Mouse (Mus musculus) heart, postnatal 0 days (tissue): Measurements from ENCODE around the gene Ntrk3. TPM values are rescaled to one million over a fixed set of nuclear protein-coding genes. Genes with fewer than 3 reads are reported as not detected.

Source experiments
- ATAC-seq: fragments of 200-750 bp; cut with Nextera tagmentation; 2 replicates; pipeline ENCODE4 v1.8.0; 2017; ENCODE audit warnings: low read depth, moderate number of reproducible peaks, moderate library complexity; ENCODE audit not compliant: insufficient read depth
- DNase-seq: peaks from one replicate; pipeline ENCODE4 v3.0.0-alpha.2; 2016; ENCODE audit warnings: low spot score
- H3K27ac ChIP-seq: fragments of 300-500 bp; sonication (generic); 2 replicates; pipeline ENCODE4 v1.5.1; 2014; ENCODE audit warnings: low read depth, mild to moderate bottlenecking
- H3K27me3 ChIP-seq: fragments of 300-500 bp; sonication (generic); 2 replicates; pipeline ENCODE4 v1.6.1; 2014; ENCODE audit warnings: low read length, mixed read lengths; ENCODE audit not compliant: control insufficient read depth, insufficient read depth
- H3K36me3 ChIP-seq: fragments of 300-500 bp; sonication (generic); replicated peaks from 2 replicates; pipeline ENCODE4 v1.6.1; 2014; ENCODE audit warnings: low read length, mixed read lengths; ENCODE audit not compliant: control insufficient read depth, insufficient read depth
- H3K4me1 ChIP-seq: fragments of 300-500 bp; sonication (generic); 2 replicates; pipeline ENCODE4 v1.6.1; 2014; ENCODE audit warnings: antibody characterized with exemption; ENCODE audit not compliant: control insufficient read depth, insufficient read depth
- H3K4me2 ChIP-seq: fragments of 300-500 bp; sonication (generic); 2 replicates; pipeline ENCODE4 v1.6.1; 2014; ENCODE audit warnings: low read depth, mild to moderate bottlenecking, low read length, moderate library complexity
- H3K4me3 ChIP-seq: fragments of 300-500 bp; sonication (generic); 2 replicates; pipeline ENCODE4 v1.5.1; 2014; ENCODE audit warnings: low read depth, low read length
- H3K9ac ChIP-seq: fragments of 300-500 bp; sonication (generic); replicated peaks from 2 replicates; pipeline ENCODE4 v1.6.1; 2014; ENCODE audit warnings: low read depth, low read length, mixed read lengths
- H3K9me3 ChIP-seq: fragments of 300-500 bp; sonication (generic); replicated peaks from 2 replicates; pipeline ENCODE4 v1.6.1; 2016; ENCODE audit warnings: low read length; ENCODE audit not compliant: control insufficient read depth
- CTCF ChIP-seq: IDR thresholded peaks from 2 replicates; pipeline ENCODE4 v1.5.1; 2016; ENCODE audit warnings: antibody characterized with exemption, control low read depth, low read depth
- EP300 ChIP-seq: IDR thresholded peaks from 2 replicates; pipeline ENCODE4 v1.6.1; 2016; ENCODE audit warnings: antibody characterized with exemption, low read depth
- WGBS: fragments of 180-500 bp; shearing (Covaris S2); extraction: QIAGEN DNeasy Blood & Tissue Kit; methylation state at CpG from one replicate; pipeline ENCODE4 v1.1.7; 2014; 5-methylcytosine and 5-hydroxymethylcytosine counted together
- polyA plus RNA-seq: library from polyadenylated mRNA; unstranded; fragments of >200 nt; fragmentation: Nextera tagmentation; extraction: Ambion mirVana; gene quantifications from 2 replicates; pipeline ENCODE4 v1.2.1, GENCODE M21; 2015
- total RNA-seq: library from RNA; depleted of rRNA; stranded (reverse); fragments of >200 nt; gene quantifications from 2 replicates; pipeline ENCODE4 v1.2.3, GENCODE M21; 2014; ENCODE audit warnings: low replicate concordance

Ntrk3 gene
- total and polyA plus RNA-seq, 2 experiments from 2014 or later, result 1.1 to 4.2 TPM

- H3K4me1 ChIP-seq, result 0 out of 2 replicates have a peak, but pooled peaks cover 7% of the 10 kb centered on the region
- 90% methylated on average over 3 of the region's 3 CpGs for WGBS
- ATAC-seq (no peak), DNase-seq (no peak)
- H3K36me3 ChIP-seq, result no peaks in the 10 kb centered on the region
- 0 out of 2 replicates have a peak, but pooled peaks cover 7% of the 10 kb centered on the region for H3K9me3 ChIP-seq
- no peak overlapping the region for H3K9ac ChIP-seq
- H3K27ac ChIP-seq, result no peak overlapping the region
- TF ChIP-seq CTCF (no peak), EP300 (no peak)
- no peak overlapping the region for H3K4me2 ChIP-seq
- H3K27me3 ChIP-seq, result no peaks in the 10 kb centered on the region
- H3K4me3 ChIP-seq, result no peak overlapping the region
These were observed 347.8 kb downstream of the Ntrk3 start for GRCm38 (mm10) chr7:78390019-78390418.

GRCm38 (mm10) chr7:78388101-78388500, 349.7 kb downstream of the Ntrk3 start:
- Histone ChIP-seq H3K36me3 (no peaks in the 10 kb centered on the region), H3K27ac (no peak overlapping the region), H3K9me3 (no peaks in the 10 kb centered on the region), H3K4me2 (no peak overlapping the region), H3K9ac (no peak overlapping the region), H3K27me3 (no peaks in the 10 kb centered on the region), H3K4me1 (0 out of 2 replicates have a peak, but pooled peaks cover 7% of the 10 kb centered on the region), H3K4me3 (no peak overlapping the region)
- no peak for DNase-seq
- 65% methylated on average over 5 of the region's 5 CpGs for WGBS
- TF ChIP-seq CTCF (no peak), EP300 (no peak)
- ATAC-seq, result no peak

- Histone ChIP-seq H3K4me2 (no peak overlapping the region), H3K4me3 (no peak overlapping the region), H3K27me3 (no peaks in the 10 kb centered on the region), H3K9me3 (no peaks in the 10 kb centered on the region), H3K27ac (peak overlapping the region; percentile 72), H3K9ac (no peak overlapping the region), H3K36me3 (no peaks in the 10 kb centered on the region), H3K4me1 (0 out of 2 replicates have a peak, but pooled peaks cover 7% of the 10 kb centered on the region)
- TF ChIP-seq CTCF, result no peak
- no peak for TF ChIP-seq EP300
- DNase-seq, result peak; percentile 16
- WGBS, result 13% methylated on average over 1 of the region's 1 CpGs
- ATAC-seq, result peak; percentile 63
These were observed 351.8 kb downstream of the Ntrk3 start for GRCm38 (mm10) chr7:78385971-78386370.

GRCm38 (mm10) chr7:78384111-78384510, 353.7 kb downstream of the Ntrk3 start:
- Histone ChIP-seq H3K9me3 (no peaks in the 10 kb centered on the region), H3K36me3 (no peaks in the 10 kb centered on the region), H3K9ac (no peak overlapping the region), H3K27ac (no peak overlapping the region), H3K4me2 (no peak overlapping the region), H3K27me3 (no peaks in the 10 kb centered on the region), H3K4me3 (no peak overlapping the region), H3K4me1 (0 out of 2 replicates have a peak, but pooled peaks cover 7% of the 10 kb centered on the region)
- ATAC-seq (no peak), DNase-seq (no peak)
- TF ChIP-seq CTCF (no peak), EP300 (no peak)

DNA sequence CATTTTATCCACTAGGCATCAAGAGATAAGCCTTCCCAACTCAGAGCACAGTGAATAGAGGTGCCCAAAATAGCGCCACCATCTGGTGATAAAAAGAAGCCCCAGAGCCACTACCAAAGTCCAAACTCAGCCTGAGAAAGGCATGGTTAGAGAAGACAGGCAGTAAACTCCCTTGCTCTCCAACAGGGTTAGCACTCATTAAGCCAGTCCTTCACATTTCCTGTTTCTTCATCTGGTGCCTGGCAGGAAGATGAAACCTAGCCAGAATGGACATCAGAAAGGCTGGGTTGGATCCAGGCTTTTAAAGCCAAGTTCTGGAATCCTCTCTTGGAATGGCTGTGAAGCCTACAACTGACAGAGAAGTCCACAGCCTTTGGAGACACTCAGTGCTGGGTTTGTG, 355.7 kb downstream of the Ntrk3 start:
- 17% methylated on average over 1 of the region's 1 CpGs for WGBS
- Histone ChIP-seq H3K9me3 (no peaks in the 10 kb centered on the region), H3K4me1 (0 out of 2 replicates have a peak, but pooled peaks cover 7% of the 10 kb centered on the region), H3K36me3 (no peaks in the 10 kb centered on the region), H3K9ac (no peak overlapping the region), H3K4me3 (no peak overlapping the region), H3K27me3 (no peaks in the 10 kb centered on the region), H3K27ac (no peak overlapping the region), H3K4me2 (no peak overlapping the region)
- DNase-seq (no peak), ATAC-seq (no peak)
- no peak for TF ChIP-seq EP300
- TF ChIP-seq CTCF, result no peak

DNA sequence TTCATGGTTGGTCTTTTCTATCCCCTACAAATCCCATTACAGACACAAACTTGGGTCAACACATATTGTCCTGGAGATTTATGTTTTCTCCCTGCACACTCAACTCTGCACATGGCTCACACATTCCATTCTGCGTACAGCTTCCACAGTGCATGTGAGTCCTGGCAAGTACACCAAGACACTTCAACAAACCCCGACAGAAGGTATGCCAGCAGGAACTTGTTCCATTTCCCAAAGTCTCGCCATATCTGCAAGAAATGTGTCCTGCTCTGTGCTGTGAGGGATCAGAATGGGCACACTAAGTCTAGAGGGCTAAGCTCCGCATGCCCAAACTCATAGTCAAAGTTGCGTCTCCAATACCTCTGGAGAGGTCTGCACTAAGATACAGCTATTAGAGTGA, 358.0 kb downstream of the Ntrk3 start:
- no peaks in the 10 kb centered on the region for H3K36me3 ChIP-seq
- H3K4me1 ChIP-seq, result no peaks in the 10 kb centered on the region
- no peak overlapping the region for H3K4me3 ChIP-seq
- no peak for ATAC-seq
- H3K27ac ChIP-seq, result no peak overlapping the region
- WGBS, result 53% methylated on average over 5 of the region's 5 CpGs
- no peak for DNase-seq
- TF ChIP-seq EP300, result no peak
- no peak for TF ChIP-seq CTCF
- no peaks in the 10 kb centered on the region for H3K9me3 ChIP-seq
- no peaks in the 10 kb centered on the region for H3K27me3 ChIP-seq
- H3K4me2 ChIP-seq, result no peak overlapping the region
- no peak overlapping the region for H3K9ac ChIP-seq
